Mouse (Mus musculus): ENCODE data around the gene Tctn1.

Gene Tctn1

DNA sequence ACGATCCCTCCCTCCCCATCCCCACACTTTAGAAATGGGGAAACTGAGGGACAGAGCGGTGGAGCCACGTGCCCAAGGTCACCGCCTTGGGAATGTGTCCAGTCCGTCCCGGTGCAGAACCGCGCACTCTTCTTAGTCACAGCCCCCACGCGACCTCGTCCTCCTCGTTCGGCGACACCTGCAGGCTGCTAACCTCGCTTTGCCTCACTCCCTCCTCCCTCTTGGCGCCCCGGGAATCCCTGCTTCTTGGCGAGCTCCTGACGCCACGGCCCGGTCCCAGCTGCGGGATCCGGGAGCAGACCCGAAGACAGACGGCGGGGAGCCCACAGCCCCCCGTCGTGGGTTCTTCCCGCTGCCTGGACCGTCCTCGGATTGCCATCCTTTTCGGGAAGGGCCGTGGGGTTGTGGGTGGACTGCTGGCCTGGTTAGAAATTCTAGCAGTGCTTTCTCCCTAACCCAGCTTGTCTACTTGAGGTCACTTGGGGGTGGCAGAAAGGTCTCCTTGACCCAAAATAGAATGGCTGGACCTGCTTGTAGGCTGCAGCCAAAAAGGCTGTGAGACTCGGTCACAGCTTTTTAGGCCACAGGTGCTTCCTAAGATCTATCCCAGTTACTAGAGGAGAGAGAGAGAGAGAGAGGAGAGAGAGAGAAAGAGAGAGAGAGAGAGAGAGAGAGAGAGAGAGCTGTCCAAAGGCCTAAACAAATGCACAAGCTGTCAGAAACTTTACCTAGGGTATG lies 20.9 kb upstream of the Tctn1 start:
- peak; percentile 71 for DNase-seq

DNA sequence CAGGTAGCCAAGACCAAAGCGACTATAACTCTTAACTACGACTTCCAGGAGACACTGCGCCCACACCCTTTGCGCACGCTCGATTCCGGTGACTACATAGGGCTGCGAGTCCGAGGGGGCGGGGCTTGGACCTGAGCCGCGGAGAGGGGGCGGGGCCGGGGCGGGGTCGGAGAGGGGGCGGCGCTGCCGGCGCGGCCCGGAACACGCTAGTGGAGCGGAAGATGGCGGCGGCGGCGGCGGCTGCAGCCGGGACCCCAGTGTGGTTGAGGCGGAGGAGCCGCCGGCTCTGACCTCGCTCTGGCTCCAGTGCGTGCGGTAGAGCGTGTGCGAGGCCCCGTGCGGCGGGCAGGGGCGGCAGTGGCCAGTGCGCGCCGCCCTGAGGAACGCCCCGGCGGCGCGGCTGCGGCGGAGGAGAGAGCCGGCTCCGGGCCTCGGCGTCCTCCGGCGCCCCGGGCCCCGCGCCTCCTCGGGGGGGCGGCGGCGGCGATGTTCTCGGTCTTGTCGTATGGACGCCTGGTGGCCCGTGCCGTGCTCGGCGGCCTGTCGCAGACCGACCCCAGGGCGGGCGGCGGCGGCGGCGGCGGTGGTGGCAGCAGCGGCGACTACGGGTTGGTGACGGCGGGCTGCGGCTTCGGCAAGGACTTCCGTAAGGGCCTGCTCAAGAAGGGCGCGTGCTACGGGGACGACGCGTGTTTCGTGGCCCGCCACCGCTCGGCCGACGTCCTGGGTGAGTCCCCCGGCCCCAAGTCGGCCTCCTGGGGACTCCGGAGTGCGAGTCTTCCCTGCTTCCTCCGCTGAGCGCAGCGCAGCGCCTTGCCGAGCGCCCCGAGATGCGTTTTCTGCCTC lies 20.1 kb upstream of the Tctn1 start, which contains the start of gene Pptc7:
Gene Pptc7, plus strand, starts transcription at position 183 of the 846 bp plus-strand sequence.
- DNase-seq = peak; percentile 89

DNA sequence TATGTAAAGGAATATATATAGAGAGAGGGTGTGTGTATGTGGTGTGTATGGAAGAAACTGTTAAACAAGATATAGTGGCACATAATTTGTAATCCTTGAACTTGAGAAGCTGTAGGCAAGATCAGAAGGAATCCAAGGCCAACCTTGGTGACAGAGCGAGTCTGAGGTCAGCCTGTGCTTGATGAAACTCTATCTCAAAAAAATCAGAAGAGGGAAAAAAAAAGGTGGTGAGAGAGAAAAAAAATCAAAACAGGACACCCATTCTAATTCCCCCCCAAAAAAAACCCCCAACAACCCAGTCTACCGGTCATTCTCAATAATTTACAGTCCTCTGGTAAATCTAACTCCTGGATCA lies 19.5 kb upstream of the Tctn1 start:
- no peak for DNase-seq

DNA sequence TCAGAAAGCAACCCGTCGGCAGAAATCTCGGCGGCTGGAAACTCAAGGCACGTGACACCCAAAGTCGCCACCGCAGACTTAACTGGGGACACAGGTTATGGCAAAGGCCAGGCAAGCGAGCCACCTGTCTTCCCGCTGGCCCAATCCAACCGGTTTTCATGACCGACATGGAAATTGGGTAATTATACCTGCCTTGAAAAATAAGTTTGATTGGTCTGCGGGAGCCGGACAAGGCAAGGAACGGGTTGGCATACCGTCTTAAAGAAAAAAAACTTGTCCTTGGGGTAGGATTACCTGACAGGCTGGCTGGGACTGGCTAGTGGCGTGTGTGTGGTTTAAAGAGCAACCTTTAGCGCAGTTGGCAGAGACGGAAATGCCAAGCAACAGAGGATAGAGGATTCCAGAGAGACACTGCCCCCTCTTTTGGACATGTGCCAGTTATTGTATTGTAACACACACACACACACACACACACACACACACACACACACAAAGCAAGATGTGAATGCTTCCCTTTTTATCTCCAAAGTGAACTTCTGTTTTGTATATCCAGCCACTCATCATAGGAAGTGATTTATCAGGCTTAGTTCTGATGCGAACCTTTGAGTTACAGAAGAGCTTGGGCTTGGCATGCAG lies 16.7 kb upstream of the Tctn1 start:
- DNase-seq = no peak

DNA sequence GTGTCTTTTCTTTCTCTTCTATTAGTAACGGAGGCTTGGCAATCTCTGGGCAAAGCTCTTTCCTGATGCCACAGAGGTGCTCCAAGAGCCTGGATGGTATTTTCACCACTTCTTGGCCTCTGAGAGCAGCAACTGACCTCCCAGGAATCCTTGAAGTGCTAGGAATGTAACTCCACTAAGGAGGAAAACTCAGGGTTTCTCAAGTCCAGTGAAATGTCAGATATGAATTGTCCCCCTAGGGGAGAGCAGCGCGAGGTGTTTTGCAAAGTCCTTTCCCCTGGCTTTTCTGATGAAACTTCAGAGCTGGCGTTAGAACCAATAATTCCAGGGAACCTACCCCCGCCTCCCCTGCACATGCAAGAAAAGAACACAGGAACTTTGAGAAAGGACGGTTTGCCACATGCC lies 16.2 kb upstream of the Tctn1 start:
- DNase-seq = no peak

DNA sequence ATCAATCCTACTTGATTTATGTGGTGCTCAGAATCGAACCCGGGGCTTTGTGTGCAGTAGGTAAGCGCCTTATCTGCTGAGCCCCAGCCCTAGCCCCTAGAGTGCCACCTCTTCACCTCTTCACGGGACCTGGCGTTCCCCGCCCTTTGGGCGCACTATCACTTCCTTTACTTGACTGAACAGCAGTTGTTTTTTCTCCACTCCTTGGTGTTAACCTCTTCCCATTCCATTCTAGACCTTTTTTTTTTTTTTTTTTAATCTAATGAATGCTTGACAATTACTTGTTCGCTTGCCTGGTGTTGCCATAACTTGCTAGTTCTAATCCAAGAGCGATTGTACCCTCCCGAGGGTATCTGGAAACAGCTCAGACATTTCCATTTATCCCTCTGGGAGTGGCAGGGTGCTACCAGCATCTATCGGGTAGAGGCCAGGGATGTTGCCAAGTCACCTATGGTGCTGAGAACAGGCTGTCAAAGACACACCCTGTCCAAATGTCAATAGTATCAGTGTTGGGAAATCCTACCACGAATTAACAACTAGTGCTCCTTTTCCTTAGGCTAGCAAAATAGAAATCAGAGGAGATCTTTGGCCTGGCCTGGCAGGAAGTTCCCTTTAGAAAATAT lies 15.7 kb upstream of the Tctn1 start:
- DNase-seq = no peak

DNA sequence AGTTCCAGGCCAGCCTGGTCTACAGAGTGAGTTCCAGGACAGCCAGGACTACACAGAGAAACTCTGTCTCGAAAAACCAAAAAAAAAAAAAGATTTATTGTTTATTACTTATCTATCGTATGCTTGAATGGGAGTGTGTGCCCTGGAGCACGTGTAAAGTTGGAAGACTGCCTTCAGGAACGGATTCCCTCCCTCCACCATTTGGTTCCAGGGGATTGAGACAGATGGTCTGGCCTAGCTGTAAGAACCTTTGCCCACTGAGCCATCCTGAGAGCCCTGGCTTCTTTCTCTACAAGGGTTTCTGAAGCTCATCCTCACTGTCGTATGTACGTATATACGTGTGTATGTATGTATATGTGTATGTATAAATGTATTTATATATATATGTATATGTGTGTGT lies 14.7 kb upstream of the Tctn1 start:
- peak; percentile 84 for DNase-seq

DNA sequence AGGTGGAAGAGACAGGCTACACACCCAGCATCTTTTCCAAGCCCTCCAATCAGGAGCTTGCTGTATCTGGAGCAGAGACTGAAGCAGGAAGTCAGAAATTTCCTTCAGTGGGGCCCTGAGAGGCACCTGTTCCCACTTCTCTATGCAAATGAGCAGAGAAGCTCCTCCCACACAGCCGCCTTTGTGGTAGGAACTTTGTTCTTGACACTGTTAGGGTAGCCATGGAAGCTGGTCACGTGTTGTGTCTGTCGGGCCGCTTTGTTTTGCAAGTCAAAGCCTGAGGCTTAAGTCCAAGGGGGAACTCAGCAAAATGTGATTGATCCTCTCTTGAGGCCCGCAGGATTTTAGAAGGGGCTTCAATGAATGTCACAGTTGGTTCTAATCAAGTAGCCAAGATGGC lies 10.5 kb upstream of the Tctn1 start:
- no peak for DNase-seq

DNA sequence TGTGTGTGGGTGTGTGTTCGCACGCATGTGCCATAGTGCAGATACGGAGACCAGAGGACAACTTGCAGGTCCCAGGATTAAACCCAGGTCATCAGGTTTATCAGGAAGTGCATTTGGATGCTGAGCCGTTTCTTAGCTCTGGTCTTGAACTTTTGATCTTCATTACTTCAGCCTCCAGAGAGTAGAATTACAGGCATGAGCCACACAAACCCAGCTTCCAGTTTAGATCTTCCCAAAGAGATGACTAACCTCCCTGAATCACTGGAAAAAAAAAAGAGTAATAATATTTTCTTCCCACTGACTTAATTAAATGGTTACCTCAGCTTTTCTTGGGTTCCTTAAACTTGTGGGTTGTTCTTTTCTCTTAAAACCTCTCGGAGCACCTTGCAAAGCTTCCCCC lies 8.6 kb upstream of the Tctn1 start:
- DNase-seq = no peak

DNA sequence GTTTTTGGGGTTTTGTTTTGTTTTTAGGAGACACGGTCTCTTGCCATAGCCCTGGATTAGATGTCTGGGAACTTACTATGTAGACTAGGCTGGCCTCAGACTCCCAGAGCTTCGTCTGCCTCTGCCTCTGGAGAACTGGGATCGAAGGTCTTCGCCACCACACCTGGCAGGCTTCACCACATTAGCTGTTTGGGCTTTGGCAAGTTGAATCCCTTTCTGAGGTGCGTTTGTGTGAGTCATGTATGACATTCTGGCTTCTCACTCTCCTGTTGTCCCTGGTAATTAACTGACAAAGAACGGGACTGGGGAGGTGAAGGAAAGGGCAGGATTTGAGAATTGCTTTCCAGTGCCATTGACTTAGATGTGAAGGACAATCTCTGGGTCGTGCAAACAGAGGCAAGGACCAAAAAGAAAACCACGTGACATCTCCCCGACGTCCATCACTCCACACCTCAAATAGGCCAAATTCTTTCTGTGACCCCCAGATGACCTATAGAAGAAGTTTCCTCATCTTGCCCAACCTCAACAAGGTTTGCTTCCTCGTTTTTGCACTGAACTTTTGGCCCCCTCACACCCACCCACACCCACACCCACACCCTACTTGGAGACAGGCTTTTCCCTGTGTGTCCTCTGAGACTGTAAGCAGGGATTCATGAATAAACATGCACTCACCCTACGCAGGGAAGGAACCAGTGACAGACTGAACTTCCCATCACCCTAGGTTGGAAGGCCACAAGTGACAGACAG lies 4.8 kb upstream of the Tctn1 start:
- DNase-seq = no peak

DNA sequence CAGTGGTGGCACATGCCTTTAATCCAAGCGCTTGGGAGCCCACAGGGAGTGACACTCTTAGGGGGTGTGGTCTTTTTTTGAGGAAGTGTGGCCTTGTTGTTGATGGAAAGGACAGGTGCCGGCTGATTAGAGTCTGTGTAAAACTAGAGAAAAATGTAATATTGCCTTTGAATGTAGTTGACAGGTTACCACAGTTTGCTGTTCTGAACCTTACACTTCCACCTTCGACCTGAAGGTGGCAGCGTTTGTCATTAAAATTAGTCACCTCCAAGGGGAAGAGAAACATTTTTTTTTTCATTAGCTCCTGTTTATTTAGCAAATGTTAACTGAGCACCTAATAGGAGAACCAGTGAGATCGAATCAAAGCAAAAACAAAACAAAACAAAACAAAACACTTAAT lies 3.6 kb upstream of the Tctn1 start:
- DNase-seq = peak; percentile 86

DNA sequence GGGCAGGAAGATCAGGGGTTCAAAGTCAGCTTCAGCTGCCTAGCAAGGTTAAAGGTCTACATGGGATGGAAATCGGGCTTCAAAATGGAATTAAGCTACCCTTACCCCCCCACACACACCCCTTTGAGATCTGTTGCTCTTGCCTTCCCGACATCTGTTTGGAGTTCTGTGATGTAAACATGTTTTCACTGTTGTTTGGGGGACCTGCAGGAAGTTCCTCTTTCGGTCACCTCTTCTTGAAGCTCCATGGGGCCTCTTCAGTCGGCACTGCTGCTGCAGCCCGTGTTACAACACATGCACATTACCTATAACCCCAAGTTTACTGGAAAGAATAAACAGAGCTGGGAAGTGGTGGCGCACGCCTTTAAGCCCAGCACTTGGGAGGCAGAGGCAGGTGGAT lies 2.9 kb upstream of the Tctn1 start:
- no peak for DNase-seq

DNA sequence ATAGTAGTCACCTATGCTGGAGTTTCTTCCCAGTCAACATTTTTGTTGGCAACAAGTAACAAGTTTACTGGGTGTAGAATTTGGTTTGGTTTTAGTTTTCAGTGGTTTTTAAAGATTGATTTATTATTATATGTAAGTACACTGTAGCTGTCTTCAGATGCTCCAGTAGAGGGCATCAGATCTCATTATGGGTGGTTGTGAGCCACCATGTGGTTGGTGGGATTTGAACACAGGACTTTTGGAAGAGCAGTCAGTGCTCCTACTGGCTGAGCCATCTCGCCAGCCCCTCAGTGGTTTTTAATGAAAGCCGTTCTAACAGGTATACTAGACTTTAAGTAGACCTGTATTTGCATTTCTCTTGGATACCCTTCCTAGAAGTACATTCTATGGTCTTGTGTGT lies 1.7 kb upstream of the Tctn1 start:
- no peak for DNase-seq

DNA sequence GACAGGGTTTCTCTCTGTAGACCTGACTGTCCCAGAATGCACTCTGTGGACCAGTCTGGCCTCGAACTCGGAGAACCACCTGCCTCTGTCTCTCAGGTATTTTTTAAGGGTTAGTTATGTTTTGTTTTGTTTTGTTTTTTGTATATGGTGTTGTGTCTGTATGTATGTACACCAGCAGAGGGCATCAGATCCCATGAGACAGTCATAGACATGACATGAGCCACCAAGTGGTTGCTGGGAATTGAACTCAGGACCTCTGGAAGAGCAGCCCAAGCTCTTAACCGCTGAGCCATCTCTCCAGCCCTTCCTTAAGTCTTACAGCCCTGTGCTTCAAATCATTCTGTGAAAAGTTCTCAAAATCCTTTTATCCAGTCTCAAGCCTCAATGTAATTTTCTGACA lies 927 bp upstream of the Tctn1 start:
- no peak for DNase-seq

DNA sequence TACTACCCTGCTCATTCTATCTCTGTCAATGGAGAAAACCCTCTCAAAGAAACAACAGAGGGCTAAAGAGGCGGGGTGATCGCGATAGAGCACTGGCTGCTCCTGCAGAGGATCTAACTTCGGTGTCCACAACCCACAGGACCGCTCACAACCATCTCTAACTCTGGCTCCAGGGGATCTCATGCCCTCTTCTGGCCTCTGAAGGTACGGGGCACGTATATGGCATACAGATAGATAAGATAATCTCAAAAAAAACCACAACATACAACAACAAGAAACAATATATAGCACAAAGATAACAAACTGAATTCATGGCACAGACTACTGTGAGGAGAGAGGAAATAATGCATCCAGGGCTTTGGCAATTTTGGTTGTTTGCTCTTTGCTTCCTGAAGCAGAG lies 2.2 kb downstream of the Tctn1 start:
- no peak for DNase-seq

DNA sequence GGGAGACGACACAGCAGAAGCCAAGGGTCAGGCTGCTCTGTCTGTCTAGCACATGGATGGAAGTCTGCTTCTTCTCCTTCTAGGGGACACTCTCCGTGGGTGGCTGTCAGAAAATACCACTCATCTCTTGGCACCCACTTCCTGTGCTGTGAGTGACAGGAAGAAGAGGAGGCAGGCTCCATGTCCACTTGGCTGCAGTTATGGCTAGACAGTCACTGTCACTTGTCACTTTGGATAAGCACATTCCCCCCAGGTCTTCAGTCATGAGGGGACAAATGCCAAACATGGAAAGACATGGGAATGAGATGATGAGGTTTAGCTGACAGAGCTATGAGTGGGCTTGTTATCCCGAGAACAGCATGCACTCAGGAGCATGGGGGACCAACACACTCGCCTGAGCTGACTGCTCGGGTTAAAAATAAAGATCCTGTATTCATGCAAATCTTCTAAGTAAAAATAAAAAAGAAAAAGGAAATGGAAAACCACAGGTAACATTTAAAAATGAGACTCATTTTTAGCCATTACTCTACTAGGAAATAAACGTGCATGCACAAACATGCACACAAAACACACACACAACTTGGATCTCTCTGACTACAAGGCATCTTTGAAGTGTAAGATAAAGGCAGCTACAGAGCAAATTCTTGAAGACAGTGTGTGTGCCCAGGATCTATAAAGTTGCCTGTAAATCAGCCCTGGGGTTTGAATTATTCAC lies 6.1 kb downstream of the Tctn1 start:
- no peak for DNase-seq

DNA sequence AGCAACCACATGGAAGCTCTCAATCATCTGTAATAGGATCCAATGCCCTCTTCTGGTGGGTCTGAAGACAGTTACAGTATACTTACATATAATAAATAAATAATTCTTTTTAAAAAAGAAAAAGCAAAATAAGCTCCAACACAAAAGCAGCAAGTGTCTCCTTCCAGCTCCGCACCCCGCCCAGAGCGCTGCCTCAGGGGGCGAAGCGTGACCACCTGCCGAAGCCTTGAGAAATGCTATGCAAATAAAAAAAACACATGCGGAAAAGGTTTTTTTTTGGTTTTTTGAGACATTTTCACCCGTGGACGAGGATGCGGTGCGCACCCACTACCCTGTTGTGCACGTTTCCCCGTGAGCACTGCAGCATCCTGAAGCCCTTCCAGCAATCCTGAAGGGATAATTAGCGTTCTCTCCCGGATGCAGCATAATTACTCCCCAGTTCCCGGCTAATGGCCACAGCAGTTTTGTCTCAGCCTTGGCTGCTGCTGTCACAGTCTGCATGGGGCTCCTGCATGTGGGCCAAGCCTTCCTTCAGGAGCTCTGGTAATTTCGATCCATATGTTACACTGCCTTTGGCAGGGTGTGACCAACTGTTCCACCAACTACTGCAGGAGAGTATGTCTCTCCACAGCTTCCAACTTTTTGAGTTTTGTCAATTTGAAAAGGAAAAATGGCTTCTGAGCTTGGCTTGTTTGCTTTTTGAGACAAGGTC lies 12.2 kb downstream of the Tctn1 start:
- no peak for DNase-seq

DNA sequence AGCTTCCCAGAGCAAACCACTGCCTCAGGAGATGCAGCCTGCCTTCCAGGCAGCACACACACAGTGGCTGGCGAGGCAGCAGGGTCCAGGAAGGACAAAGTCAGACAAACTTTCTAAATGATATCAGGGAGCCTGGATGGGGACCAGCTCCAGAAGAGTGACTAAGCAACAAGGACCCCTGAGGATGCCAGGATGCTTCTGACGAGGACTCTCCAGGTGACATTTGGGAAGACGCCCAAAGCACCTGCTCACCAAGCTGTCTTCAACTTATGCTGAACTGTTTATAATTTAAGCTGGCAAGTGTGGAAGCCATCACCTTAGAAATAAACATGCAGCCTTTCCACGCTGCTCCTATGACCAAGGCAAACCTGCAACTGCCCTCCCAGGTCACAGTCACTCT lies 15.0 kb downstream of the Tctn1 start:
- DNase-seq = peak; percentile 65

DNA sequence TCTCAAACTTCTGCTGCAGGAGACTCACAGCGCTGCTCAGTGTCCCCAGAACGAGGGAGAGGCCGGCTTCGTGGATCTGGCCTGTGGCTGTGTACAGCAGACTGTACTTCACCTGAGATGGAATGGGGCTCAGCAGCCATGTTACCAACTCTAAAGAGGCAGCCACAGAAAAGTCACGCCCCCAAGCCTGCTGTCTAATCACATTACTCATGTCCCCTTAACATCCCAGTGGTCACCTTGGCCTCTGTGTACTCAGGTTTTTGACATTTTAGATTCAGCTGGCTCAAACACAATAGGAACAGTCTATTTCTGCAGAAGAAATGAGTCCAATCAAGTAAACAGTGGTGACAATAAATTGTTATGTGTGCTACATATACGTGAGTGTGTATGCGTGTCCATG lies 16.3 kb downstream of the Tctn1 start:
- no peak for DNase-seq

DNA sequence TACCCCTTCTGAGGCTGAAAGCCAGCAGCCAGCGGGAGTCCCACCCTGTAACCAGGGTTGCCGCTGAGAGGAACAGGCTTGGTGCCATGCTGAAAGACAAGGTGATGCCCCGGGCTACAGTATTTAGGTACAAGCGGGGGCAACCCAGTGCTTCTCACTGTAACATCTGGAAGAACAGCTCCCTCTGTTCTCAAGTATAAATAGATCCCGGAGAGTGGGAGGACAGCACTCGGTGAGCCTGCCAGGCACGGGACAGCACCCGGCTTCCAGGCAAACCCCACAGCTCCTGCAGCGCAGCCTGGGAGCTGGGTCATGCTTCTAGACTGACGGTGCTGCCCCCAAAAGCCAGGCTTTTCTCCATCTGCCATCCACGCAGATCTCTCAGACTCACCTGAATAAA lies 16.7 kb downstream of the Tctn1 start:
- DNase-seq = no peak

DNA sequence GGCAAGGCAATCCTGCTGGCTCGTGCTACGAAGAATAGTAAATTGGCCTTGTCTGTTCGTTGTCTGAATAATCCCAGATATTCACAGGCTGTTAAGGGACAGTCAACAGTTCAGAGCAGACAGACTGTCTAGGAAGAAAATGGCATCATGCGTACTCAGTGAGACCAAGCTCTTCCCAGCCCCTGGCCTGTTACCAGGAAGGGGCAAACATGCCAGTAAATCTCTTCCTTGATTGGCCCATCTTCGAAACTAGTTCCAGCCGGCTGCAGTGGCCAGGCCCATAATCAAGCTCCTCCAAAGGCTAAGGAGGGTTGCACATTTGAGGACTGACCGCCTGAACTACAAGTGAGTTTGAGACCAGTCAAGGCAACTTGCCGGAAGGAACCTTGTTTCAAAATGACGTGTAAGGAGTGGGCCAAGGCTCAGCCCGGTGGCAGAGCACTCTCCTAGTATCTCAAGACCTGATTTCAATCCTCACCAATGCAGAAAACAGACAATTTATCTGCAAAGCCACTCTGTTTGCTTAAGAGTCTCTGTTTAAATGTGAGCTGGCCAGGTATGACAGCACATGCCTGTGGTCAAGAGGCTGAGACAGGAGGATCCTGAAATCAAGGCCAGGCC lies 17.6 kb downstream of the Tctn1 start:
- DNase-seq = no peak

All from cerebellum, adult 9-10 months (tissue).